Mouse (Mus musculus) left cerebral cortex, postnatal 4 days (tissue): Measurements from ENCODE around the gene Timmdc1. TPM values are rescaled to one million over a fixed set of nuclear protein-coding genes. Genes with fewer than 3 reads are reported as not detected.

Source experiments
- DNase-seq: peaks from one replicate; pipeline ENCODE4 v3.0.0-alpha.2; 2022
- intact Hi-C: fragments of 180-260 bp; cut with DNase I; formaldehyde crosslinking; loops from one replicate; pipeline ENCODE4 v1.15.1; 2025
- total RNA-seq, 2 experiments: library from RNA; stranded (reverse); gene quantifications; 2 replicates each; pipeline ENCODE4 v1.2.3; 2021

Gene Timmdc1
- 10 to 100 TPM; 28.8 to 29.5 TPM for total RNA-seq

DNA sequence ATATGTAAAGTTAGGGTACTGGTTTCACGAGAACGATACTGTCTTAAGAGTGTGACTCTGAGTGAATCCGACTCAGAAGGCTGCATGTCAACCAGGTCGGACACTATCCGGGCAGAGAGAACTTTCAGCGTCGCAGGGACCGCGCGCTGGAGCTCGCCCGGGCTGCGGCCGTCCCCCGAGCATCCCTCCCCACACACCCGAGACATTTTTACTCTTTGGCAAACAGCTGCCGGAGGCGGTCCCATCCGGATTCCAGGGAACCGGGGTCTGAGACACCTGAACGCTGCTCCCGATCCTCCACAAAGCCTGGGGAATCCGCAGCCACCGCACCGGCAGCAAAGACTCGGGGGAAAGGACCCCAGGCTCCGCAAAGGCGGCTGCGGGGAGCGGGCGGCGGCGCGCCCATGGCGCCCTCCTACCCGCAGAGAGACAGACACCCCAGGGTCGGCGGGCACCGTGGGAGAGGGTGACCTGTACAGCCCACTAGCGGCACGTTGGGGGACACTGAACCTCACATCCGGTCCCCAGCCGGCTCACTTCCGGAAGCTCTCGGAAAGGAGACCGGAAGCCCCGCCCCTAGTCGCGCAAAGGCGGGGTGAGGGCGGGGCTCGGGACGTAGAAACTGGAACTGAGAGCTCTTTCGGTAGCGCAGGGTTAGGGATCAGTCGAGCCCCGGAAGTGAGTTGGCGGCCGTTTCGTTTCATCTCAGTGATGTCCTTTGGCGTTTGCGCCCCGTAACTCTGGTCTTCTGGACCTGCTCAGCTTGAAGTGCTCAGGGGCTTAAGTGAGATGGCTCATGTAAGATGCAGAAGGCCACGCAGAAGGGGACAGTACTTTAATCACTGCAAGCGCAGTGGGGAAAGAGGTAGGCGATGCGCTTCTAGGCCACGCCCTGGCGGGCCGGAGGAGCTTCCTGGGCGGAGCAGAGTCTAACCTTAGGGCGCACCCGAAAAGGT is at the start of gene Timmdc1:
Gene Timmdc1 (minus strand): TSS at position 535 of the 956 bp plus-strand sequence.
- intact Hi-C loops = no loop called here
- DNase-seq = peak; percentile 97

DNA sequence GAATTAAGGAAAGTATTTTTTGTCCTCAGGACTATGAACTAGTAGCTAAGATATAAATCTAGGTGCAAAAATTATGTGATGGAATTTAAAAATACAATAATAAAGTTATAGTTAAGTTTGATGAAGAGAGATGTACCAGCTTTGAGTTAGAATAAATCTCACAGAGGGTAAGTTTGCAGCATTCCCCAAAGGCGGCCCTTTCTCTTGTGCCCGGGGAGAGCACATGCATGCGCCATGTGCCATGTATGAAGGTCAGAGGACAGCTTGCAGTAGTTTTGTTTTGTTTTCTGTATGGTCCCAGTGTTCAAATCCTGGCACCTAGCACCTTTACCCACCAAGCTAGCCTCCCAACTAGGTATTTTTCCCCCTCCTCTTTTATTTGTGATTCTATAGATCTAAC is 49.0 kb upstream of the Timmdc1 start:
- no peak for DNase-seq
- intact Hi-C loops = no loop called here

GRCm38 (mm10) chr16:38568192-38568591 is 45.7 kb upstream of the Timmdc1 start:
- intact Hi-C loops = no loop called here
- DNase-seq = no peak

GRCm38 (mm10) chr16:38563516-38563915 is 41.1 kb upstream of the Timmdc1 start:
- DNase-seq = no peak
- intact Hi-C loops = no loop called here

DNA sequence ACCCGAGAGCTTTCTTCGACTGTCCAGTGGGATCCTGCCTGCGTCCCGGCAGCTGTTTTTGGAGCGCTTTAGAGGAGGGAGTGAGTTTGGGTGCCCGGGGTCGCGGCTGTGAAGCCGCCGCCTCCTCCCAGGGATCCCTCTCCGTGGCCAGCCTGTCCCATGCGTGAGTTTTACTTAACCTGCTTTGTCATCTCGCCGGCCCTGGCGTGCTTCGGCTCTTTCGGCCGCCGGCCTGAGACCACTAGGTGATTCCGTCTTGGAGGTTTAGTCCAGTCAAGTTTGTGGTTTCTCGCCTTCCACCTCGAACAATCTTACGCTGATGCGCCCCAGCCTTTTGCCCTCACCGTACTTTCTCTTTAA is 40.5 kb upstream of the Timmdc1 start:
- DNase-seq = no peak
- intact Hi-C loops = no loop called here

GRCm38 (mm10) chr16:38562131-38562967 is 39.9 kb upstream of the Timmdc1 start:
- DNase-seq = peak; percentile 95
- intact Hi-C loops = no loop called here

DNA sequence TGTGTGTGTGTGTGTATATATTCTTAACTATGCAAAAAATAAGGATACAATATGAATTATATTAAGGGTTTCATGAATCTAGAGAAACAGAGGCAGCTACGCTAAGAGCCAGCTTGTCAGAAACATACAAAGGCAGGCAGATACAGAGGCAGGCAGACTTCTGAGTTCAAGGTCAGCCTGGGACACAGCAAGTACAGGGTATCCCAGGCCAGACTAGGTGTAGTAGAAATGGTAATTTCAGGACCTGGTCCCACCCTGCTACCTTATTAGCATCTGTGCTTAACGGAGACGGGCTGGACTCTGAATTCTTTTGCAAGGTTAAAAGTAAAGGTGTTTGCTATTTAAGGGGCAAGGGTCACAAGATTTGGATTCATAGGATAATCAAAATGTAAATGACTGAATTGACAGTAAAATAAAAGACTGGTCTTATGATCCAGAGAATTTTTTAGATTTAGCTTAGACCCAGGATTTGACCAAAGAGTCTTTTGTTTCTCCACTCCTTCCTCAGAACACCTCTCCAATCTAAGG is 35.8 kb upstream of the Timmdc1 start, which contains the start of gene Tmem39a:
Gene Tmem39a (plus strand): TSS at position 478 of the 528 bp plus-strand sequence.
- intact Hi-C loops = no loop called here

GRCm38 (mm10) chr16:38555988-38556387 is 33.5 kb upstream of the Timmdc1 start:
- DNase-seq = no peak

More for the DNA sequence above, 35.8 kb upstream of the Timmdc1 start, which contains the start of gene Tmem39a:
- no peak for DNase-seq

DNA sequence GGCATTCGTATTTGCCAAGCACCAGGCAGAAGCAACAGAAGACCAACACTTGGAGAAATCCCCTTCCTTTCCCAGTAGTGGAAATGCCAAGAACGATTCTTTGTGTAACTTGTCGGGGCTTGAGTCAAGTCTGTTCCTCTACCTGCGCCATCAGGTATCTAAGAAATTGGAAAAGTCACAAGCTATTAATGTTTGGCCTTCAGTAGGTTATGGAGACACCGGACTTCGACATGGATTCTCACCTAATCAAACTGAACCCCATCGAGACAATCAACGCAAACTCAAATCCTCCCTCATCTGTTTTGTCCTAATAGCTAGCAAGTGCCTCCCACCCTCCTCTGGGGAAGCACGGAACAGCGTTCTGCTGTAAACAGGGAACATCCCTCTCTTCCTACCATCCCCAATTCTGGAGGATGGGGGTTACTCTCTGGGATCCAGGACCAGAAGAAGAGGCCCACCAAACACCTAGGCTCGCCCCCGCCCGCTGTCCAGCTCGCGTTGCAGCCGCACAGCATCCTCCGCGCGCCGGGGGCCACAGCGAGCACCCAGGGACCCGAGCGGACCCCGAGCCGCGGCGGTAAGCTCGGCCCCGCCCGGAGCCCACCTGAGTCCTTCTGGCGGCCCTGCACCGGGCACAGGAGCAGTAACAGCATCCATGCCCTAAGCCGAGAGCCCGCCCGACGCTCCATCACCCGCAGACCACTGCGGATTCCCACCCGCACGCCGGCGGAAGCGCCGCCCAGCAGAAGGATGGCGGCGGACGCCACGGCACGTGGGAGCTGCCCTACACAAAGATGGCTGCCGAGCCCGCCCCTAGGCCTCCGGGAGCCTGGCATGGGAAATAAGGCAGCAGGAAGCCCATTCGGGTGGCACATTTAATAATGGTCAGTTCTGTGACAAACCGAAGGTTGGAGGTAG is 27.3 kb upstream of the Timmdc1 start, which contains the start of gene Poglut1:
Gene Poglut1 (minus strand): TSS at position 780 of the 918 bp plus-strand sequence.
- peak; percentile 88 for DNase-seq
- intact Hi-C loops = no loop called here

More at GRCm38 (mm10) chr16:38555988-38556387, 33.5 kb upstream of the Timmdc1 start:
- intact Hi-C loops = no loop called here

DNA sequence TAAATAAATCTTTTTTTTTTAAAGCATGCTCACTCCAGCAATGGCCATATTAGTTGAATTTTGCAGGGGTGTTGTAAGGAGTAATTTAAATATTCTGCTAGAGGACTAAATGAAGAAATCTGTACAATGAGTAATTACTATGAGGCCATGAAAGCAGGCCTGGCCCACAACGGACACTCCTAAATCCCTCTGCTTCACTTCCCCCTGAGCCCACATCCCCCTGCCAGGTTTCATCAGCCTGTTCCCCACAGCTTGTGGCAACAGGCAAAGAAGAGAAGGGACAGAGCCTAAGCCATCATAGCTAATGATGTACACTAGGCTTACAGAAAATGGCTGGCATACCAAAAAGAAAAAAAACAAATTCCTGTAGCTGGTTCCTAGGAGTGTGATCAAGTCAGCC is 25.5 kb upstream of the Timmdc1 start:
- no peak for DNase-seq
- intact Hi-C loops = no loop called here

DNA sequence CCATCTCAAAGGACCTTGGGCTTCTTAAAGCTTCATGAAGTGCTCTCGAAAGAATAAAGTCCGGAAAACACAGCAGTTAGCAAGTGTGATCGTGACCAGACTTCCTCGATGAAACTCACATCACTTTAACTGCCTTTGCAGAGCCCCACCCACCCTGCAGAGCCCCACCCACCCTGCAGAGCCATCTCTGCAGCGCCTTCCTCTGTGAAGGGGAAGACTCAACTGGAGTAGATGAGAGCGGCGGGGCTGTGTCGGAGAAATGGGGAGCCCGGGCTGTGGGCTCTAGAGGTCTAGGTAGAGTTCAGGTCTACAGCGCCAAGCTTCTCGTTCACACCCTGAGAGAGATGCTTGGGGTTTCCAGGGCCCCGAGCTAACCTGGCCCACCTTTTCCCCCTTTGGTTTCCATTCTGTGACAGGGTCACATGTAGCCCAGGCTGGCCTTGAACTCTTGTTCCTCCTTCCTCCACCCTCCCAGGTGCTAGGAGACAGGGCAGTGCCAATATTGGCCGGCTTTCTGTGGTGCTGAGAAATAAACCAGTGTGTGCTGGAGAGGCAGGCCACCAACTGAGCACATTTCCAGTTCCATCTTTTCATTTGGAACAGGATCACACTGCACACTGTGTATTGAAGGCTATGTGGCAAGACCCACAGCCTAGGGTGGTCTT is 16.4 kb upstream of the Timmdc1 start:
- intact Hi-C loops = loop anchor here (5.0 to 10.0 kb wide), 2 partner anchors 186 to 513 kb away; no protein-coding TSS in a partner anchor
- no peak for DNase-seq

DNA sequence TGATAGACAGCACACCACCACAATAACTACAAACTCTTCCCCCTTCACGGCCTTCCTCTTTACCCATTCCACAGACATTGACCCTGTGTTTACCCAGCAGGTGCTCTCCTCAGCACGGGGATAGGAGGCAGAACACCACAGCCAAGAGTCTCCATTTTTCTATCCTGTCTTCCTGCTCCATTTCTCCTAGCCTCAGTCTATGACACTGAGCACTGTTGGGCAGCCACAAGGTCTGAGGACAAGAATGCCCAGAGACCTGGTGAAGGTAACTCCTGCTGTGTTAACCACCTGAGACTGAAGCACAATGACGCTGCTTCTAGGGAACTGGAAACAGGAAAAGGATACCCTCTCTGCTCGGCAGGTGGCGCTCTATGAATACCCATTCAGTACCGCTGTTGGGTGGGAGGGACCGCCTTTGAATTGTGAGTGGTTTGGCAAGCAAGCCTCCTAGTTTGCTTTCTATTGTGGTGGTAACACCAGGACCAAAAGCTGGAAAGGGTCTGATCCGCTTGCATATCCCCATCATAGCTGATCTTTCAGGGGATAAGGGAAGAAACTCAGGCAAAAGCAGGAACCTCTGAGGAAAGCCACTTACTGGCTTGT is 14.2 kb upstream of the Timmdc1 start:
- intact Hi-C loops = loop anchor here (5.0 to 10.0 kb wide), 2 partner anchors 188 to 516 kb away; no protein-coding TSS in a partner anchor
- peak; percentile 71 for DNase-seq

DNA sequence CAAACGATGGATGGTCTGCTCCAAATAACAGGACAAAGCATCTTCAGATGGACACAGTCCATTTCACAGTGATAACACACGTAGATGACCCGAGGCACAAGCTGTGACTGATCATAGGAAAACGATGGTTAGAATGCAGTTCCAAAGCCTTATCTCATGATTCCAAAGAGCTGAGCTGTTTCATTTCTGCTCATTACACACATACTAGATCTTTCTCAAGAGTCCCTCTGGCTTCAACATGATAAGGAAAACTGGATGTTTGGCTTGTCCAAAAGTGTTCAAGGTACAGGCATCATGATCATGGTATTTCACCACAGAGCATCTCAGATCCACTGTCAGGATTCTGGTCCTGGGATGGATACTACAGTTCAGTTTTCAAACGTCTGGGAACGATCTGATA is 3.8 kb upstream of the Timmdc1 start:
- intact Hi-C loops = no loop called here
- no peak for DNase-seq

DNA sequence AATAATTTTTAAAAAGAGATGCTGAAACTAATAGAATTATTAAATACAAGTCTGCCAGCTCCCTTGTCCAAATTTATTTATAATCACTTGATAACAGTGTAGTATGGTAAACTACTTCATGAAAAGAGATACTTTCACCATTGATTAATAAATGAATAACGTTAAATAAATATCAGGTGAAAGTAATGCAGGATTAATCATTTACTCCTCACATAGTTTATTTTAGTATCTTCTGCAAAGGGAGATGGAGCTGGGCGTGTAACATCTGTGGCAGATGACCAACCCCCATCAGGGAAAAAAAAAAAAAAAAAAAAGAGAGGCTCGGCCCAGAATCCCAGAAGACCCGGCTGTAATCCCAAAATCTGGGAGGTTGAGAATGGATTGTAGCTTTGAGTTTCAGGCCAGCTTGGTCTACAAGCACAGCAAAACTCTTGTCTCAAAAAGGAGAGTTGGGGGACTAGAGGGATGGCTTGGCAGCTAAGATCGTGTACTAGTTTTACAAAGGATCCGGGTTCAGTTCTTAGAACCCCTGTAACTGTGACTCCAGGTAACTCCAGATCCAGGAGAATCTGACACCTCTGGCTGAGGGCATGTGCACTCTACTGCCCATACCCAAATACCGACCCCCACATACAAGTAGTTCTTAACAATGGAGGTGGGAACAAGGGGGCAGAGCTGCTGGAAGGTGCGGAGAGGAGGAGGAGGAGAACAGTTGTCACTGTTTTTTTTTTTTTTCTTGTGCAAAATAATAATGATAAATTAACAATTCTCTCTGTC is 1.1 kb downstream of the Timmdc1 start:
- intact Hi-C loops = no loop called here
- no peak for DNase-seq

DNA sequence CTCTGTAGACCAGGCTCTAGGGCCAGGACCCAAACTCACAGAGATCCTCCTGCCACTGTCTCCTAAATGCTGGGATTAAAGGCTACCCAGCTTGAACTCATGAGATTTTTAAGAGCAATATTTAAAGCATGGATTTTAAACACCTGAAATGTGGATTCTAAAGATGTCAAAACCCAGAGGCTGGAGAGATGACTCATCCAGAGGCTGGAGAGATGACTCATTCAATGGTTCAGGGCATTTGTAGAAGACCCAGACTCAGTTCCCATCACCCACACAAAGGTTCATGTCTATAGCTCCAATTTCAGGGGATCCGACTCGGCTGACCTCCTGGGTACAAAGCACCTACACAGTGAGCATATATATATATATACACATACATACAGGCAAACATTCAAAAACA is 3.3 kb downstream of the Timmdc1 start:
- intact Hi-C loops = no loop called here

DNA sequence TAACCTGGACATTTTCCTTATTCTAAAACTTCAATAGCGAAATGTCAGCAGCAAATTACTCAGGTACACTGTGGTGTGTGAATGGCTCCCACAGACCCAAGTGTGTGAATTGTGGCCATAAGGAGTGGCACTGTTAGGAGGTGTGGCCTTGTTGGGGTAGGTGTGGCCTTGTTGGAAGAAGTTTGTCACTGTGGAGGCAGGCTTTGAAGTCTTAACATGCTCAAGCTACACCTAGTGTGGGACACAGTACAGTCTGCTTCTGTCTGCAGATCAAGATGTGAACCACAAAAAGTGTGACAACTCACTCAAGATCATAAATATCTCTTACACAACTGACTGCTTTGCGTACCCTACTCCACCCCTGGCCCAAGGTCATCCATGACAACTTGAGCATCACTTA is 11.6 kb downstream of the Timmdc1 start:
- intact Hi-C loops = no loop called here
- no peak for DNase-seq

More for the DNA sequence above, 3.3 kb downstream of the Timmdc1 start:
- no peak for DNase-seq

DNA sequence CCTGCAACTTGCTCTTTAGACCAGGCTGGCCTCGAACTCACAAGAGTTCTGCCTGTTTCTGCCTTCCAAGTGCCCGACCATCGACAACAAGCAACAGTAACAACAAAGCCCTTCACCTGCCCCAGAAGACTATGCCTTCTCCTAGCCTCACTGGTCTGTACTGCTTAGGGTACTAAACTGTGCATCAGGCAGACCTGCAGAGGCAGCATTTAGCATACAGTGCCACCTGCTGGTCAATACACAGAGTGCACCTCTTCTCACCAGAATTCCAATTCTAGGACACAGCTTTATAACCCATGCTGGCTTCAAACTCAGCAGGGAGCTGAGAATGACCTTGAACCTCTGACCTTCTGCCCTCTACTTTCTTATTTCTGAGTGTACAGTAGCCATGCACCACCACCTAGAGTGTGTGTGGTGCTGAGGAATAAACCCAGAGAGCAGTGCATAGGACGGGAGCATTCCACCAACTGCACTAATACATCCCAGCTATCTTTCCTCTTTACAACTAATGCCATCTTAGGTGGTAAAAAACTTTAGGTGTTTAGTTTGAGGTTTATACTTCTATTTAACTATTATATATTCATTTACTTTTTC is 16.3 kb downstream of the Timmdc1 start:
- intact Hi-C loops = loop anchor here (5.0 kb wide), 1 partner anchor 159 kb away; the partner anchor contains the start of genes Cox17 and Gm21987
- peak; percentile 52 for DNase-seq

GRCm38 (mm10) chr16:38503528-38503927 is 18.9 kb downstream of the Timmdc1 start:
- no peak for DNase-seq
- intact Hi-C loops = no loop called here
